Mouse (Mus musculus): ENCODE results near the gene Prame.

GRCm38 (mm10) chrX:135652173-135652772 is 24.8 kb upstream of the Prame start:
- no peak for TF ChIP-seq CTCF (IDR thresholded peaks at IDR 0.05; ENCODE audit: control insufficient read depth, insufficient read depth, insufficient read length)
- no peak for TF ChIP-seq MYOG (IDR thresholded peaks at IDR 0.05; ENCODE audit: control insufficient read depth, extremely low read depth, insufficient read length)
- no peak for TF ChIP-seq USF1 (IDR thresholded peaks at IDR 0.05; ENCODE audit: low read depth)
- no peak for TF ChIP-seq MAX (IDR thresholded peaks at IDR 0.05)
- no peak for TF ChIP-seq MYOD1 (IDR thresholded peaks at IDR 0.05; ENCODE audit: control insufficient read depth, insufficient read length, low read depth)
- no peak for TF ChIP-seq FOSL1 (IDR thresholded peaks at IDR 0.05; ENCODE audit: insufficient read depth, low read length, poor library complexity, severe bottlenecking)
